Mouse (Mus musculus) stomach, postnatal 0 days (tissue): Measurements from ENCODE around the gene Mbnl2.

Experiments
- CTCF ChIP-seq: IDR thresholded peaks from 2 replicates; pipeline ENCODE4 v1.5.1; 2016; ENCODE audit warnings: antibody characterized with exemption, low read depth, mild to moderate bottlenecking, moderate library complexity
- EP300 ChIP-seq: optimal IDR thresholded peaks from 2 replicates; pipeline ENCODE3; 2016; ENCODE audit warnings: antibody characterized with exemption

DNA sequence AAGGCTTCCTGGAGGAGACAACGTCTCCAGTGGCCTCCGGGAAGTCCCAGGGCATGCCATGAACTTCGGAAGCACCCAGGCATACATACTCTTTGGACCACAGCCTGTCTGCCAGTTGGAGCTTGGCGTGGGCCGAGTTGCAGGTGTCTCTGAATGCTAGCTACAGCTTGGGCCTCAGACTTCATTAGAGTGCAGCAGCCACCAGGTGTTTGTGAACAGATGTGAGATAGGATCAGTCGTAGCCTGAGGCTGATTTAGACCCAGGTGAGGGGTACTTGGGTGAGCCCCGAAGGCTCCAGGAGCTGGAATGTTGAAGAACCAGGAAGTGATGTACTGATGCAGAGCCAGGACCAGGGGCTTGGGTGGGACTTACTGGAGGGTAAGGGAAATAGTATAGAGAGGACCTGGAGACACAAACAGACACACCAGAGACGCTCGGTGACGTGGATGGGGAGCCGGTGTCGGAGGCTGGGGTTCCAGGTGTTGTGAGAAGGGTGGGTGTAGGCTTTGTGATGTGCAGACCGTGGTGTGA lies 15.8 kb downstream of the Mbnl2 start:
- TF ChIP-seq CTCF: no peak
- no peak for TF ChIP-seq EP300
